Mouse (Mus musculus) embryonic facial prominence, embryonic 14.5 days (tissue): ENCODE measurements around the gene Rps17. TPM values are rescaled to one million over a fixed set of nuclear protein-coding genes. Genes with fewer than 3 reads are reported as not detected.

ENCODE experiments used
- ATAC-seq: fragments of 200-750 bp; cut with Nextera tagmentation; 2 replicates; pipeline ENCODE4 v1.8.0; 2017; ENCODE audit warnings: low read depth, moderate number of reproducible peaks, moderate TSS enrichment
- DNase-seq: peaks from one replicate; pipeline ENCODE4 v3.0.0-alpha.2; 2015; ENCODE audit warnings: low spot score
- H3K27ac ChIP-seq: fragments of 300-500 bp; sonication (generic); replicated peaks from 2 replicates; pipeline ENCODE4 v1.5.1; 2014; ENCODE audit warnings: low read depth, mild to moderate bottlenecking, low read length, moderate library complexity
- H3K27me3 ChIP-seq: fragments of 300-500 bp; sonication (generic); replicated peaks from 2 replicates; pipeline ENCODE4 v1.6.1; 2014; ENCODE audit warnings: low read length; ENCODE audit not compliant: control insufficient read depth, insufficient read depth
- H3K36me3 ChIP-seq: fragments of 300-500 bp; sonication (generic); 2 replicates; pipeline ENCODE4 v1.6.1; 2014; ENCODE audit warnings: low read length, mixed read lengths; ENCODE audit not compliant: control insufficient read depth, insufficient read depth
- H3K4me1 ChIP-seq: fragments of 300-500 bp; sonication (generic); 2 replicates; pipeline ENCODE4 v1.6.1; 2014; ENCODE audit warnings: antibody characterized with exemption, low read length; ENCODE audit not compliant: control insufficient read depth, insufficient read depth
- H3K4me2 ChIP-seq: fragments of 300-500 bp; sonication (generic); 2 replicates; pipeline ENCODE4 v1.6.1; 2014; ENCODE audit warnings: low read depth, mild to moderate bottlenecking, low read length, moderate library complexity, mixed read lengths
- H3K4me3 ChIP-seq: fragments of 300-500 bp; sonication (generic); 2 replicates; pipeline ENCODE4 v1.5.1; 2014; ENCODE audit warnings: low read depth, mild to moderate bottlenecking, low read length
- H3K9ac ChIP-seq: fragments of 300-500 bp; sonication (generic); 2 replicates; pipeline ENCODE4 v1.6.1; 2014; ENCODE audit warnings: low read depth, mild to moderate bottlenecking, low read length, moderate library complexity, mixed read lengths
- H3K9me3 ChIP-seq: fragments of 300-500 bp; sonication (generic); 2 replicates; pipeline ENCODE4 v1.6.1; 2016; ENCODE audit warnings: low read length; ENCODE audit not compliant: control insufficient read depth
- WGBS: fragments of 180-500 bp; shearing (Covaris S2); extraction: QIAGEN DNeasy Blood & Tissue Kit; methylation state at CpG from one replicate; pipeline ENCODE4 v1.1.7; 2014; 5-methylcytosine and 5-hydroxymethylcytosine counted together
- polyA plus RNA-seq: library from polyadenylated mRNA; unstranded; fragments of >200 nt; fragmentation: Nextera tagmentation; extraction: Ambion mirVana; gene quantifications from 2 replicates; pipeline ENCODE4 v1.2.1, GENCODE M21; 2014

Rps17 gene
- polyA plus RNA-seq, 1 experiment from 2014 or later = 1,410 TPM

- WGBS = 80% methylated on average over 4 of the region's 4 CpGs
- no peak overlapping the region for H3K9ac ChIP-seq
- no peak for ATAC-seq
- peaks cover 63% of the 10 kb centered on the region for H3K36me3 ChIP-seq
- no peak overlapping the region for H3K4me3 ChIP-seq
- no peaks in the 10 kb centered on the region for H3K27me3 ChIP-seq
- no peak overlapping the region for H3K4me2 ChIP-seq
- H3K27ac ChIP-seq = no peak overlapping the region
- DNase-seq = peak; percentile 40
- no peaks in the 10 kb centered on the region for H3K9me3 ChIP-seq
- H3K4me1 ChIP-seq = peaks cover 10% of the 10 kb centered on the region; the same call in 1 of the 2 replicates
Observed at GRCm38 (mm10) chr7:81339783-81340182, 5.3 kb downstream of the Rps17 start.

DNA sequence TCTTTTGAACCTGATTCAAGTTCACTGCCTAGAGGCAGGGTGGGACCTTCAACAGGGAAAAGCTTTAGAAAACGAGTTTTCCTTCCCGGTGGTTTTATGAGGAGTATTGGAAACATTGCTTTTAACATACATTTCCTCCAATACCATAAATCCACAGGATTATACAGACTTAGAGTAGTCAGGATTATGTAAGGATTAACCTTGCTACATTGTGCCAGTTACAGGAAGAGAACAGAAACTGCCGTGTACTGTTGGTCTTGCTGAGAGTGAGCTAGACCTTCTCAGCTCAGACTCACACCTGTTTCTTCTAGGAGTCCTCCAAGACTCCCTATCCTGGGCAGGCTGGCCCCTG, 6.6 kb downstream of the Rps17 start:
- Histone ChIP-seq H3K9ac (no peak overlapping the region), H3K36me3 (peaks cover 65% of the 10 kb centered on the region), H3K4me3 (no peak overlapping the region), H3K9me3 (no peaks in the 10 kb centered on the region), H3K27ac (no peak overlapping the region), H3K4me1 (peaks cover 6% of the 10 kb centered on the region; the same call in 1 of the 2 replicates), H3K4me2 (no peak overlapping the region), H3K27me3 (no peaks in the 10 kb centered on the region)
- ATAC-seq = no peak
- 74% methylated on average over 3 of the region's 3 CpGs for WGBS
- DNase-seq = no peak

DNA sequence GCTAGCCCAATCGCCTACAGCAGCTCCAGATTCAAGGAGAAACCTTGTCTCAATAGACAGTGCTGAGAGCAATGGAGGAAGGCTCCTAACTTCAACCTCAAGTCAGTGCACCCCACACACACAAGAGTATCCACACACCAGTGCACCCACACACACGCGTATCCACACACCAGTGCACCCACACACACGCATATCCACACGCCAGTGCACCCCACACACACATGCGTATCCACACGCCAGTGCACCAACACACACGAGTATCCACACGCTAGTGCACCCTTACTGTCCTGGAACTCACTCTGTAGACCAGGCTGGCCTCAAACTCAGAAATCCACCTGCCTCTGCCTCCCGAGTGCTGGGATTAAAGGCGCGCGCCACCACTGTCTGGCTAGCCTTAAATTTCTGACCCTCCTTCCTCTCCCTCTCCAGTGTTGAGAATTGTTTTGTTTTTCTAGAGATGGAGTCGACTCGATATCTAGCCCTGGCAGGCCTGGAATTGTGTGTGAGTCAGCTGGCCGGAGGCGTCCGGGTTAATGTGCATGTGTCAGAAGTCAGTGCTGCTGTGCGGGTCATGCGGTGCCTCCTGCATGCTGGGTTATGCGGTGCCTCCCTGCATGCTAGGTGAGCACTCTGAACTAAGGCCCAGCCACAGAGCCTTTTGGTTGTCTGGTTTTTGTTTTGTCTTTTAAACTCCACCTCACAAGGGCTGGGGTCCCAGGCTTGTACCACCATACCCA, 7.1 kb downstream of the Rps17 start:
- ATAC-seq (no peak), DNase-seq (no peak)
- H3K4me3 ChIP-seq = no peak overlapping the region
- H3K9ac ChIP-seq = no peak overlapping the region
- 96% methylated on average over 21 of the region's 21 CpGs for WGBS
- no peak overlapping the region for H3K27ac ChIP-seq
- H3K4me2 ChIP-seq = no peak overlapping the region
- peaks cover under 1% of the 10 kb centered on the region; the same call in 1 of the 2 replicates for H3K4me1 ChIP-seq
- H3K36me3 ChIP-seq = peaks cover 65% of the 10 kb centered on the region
- no peaks in the 10 kb centered on the region for H3K9me3 ChIP-seq
- H3K27me3 ChIP-seq = no peaks in the 10 kb centered on the region

- peaks cover 58% of the 10 kb centered on the region for H3K36me3 ChIP-seq
- no peak overlapping the region for H3K4me3 ChIP-seq
Observed at GRCm38 (mm10) chr7:81336432-81336786, 8.6 kb downstream of the Rps17 start.

GRCm38 (mm10) chr7:81335705-81336431, 9.2 kb downstream of the Rps17 start:
- 70% methylated on average over 18 of the region's 18 CpGs for WGBS
- no peaks in the 10 kb centered on the region for H3K4me1 ChIP-seq
- no peak overlapping the region for H3K4me2 ChIP-seq
- no peak overlapping the region for H3K4me3 ChIP-seq
- no peak for ATAC-seq
- no peaks in the 10 kb centered on the region for H3K9me3 ChIP-seq
- no peaks in the 10 kb centered on the region for H3K27me3 ChIP-seq
- H3K36me3 ChIP-seq = peaks cover 52% of the 10 kb centered on the region
- peak; percentile 58 for DNase-seq
- peak overlapping the region; percentile 6 for H3K27ac ChIP-seq
- H3K9ac ChIP-seq = no peak overlapping the region

More at GRCm38 (mm10) chr7:81336432-81336786, 8.6 kb downstream of the Rps17 start:
- Histone ChIP-seq H3K27ac (peak overlapping the region; percentile 6), H3K4me1 (no peaks in the 10 kb centered on the region), H3K4me2 (no peak overlapping the region), H3K27me3 (no peaks in the 10 kb centered on the region), H3K9ac (no peak overlapping the region), H3K9me3 (no peaks in the 10 kb centered on the region)
- ATAC-seq = no peak
- peak; percentile 72 for DNase-seq
- WGBS = 33% methylated on average over 8 of the region's 8 CpGs

DNA sequence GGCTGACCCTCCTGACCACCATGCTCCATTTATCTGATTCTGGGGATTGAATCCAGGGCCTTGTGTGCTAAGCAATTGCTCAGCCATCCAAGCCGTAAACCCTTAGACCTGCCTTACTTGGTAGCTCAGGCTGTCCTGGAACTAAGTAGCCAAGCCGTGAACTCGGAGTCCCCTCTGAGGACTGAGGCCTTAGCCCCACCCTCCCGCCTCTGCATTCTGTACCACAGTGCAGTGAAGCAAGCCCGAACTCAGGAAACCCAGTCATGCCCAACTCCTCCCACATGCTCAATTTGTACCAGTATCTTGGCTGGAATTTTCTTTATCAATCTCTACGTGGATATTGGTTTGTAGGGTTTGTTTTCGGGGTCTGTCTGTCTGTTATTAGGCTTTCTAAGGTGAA, 13.2 kb downstream of the Rps17 start:
- H3K4me3 ChIP-seq = no peak overlapping the region
- H3K9me3 ChIP-seq = no peaks in the 10 kb centered on the region
- ATAC-seq (no peak), DNase-seq (no peak)
- H3K9ac ChIP-seq = no peak overlapping the region
- no peak overlapping the region for H3K4me2 ChIP-seq
- no peaks in the 10 kb centered on the region for H3K4me1 ChIP-seq
- peaks cover 30% of the 10 kb centered on the region for H3K36me3 ChIP-seq
- H3K27me3 ChIP-seq = no peaks in the 10 kb centered on the region
- no peak overlapping the region for H3K27ac ChIP-seq
- WGBS = 84% methylated on average over 7 of the region's 7 CpGs

DNA sequence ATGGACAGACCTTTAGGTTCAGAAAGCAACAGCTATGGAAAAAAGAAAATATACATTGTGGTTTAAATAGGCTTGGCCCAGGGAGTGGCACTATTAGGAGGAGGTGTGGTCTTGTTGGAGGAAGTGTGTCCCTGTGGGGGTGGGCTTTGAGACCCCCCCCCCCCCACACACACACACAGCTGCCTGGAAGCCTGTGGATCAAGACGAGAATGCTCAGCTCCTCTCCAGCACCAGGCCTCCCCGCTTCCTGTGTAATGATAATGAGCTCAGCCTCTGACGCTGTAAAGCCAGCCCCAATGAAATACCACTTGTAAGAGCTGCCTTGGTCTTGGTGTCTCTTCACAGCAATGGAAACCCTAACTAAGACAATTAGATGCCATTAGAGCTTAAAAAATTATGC, 14.3 kb downstream of the Rps17 start:
- Histone ChIP-seq H3K4me2 (no peak overlapping the region), H3K27ac (no peak overlapping the region), H3K36me3 (peaks cover 30% of the 10 kb centered on the region), H3K9me3 (no peaks in the 10 kb centered on the region), H3K4me1 (no peaks in the 10 kb centered on the region), H3K9ac (no peak overlapping the region), H3K27me3 (no peaks in the 10 kb centered on the region), H3K4me3 (no peak overlapping the region)
- 26% methylated on average over 3 of the region's 3 CpGs for WGBS
- ATAC-seq (no peak), DNase-seq (no peak)

DNA sequence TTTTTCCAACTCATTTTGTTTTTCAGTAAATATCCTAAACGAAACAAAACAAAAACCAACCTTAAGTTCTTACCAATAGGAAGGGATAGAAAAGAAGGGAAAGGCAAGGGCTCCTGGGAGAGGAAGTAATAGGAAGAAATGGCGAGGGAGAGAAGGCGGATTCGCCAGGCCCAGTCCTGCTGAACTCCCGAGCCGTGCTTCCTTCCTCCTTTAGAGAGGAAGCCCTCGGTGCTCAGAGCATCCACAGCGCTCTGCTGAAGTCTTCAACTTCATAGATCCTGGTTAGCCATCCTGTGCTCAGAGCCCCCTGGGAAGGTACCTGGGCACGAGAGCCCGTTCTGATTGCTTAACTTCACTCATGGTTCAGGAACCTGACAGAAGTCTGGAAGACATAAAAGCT, 17.4 kb downstream of the Rps17 start:
- no peak for DNase-seq
- Histone ChIP-seq H3K4me1 (no peaks in the 10 kb centered on the region), H3K9ac (no peak overlapping the region), H3K4me2 (no peak overlapping the region), H3K9me3 (no peaks in the 10 kb centered on the region), H3K36me3 (peaks cover 22% of the 10 kb centered on the region), H3K4me3 (no peak overlapping the region), H3K27me3 (no peaks in the 10 kb centered on the region), H3K27ac (no peak overlapping the region)
- 77% methylated on average over 10 of the region's 10 CpGs for WGBS
- ATAC-seq = no peak
